Mouse (Mus musculus) spleen, postnatal 4 days (tissue): ENCODE results near the gene Frmd4b.
A peak's percentile ranks its signal among the peaks of the same experiment; 100 is the strongest.

ENCODE experiments used
- DNase-seq, 2 experiments: peaks; one replicate each; pipeline ENCODE4 v3.0.0; 2022; ENCODE audit warnings: low spot score in 2 of 2

Gene Frmd4b

GRCm38 (mm10) chr6:97292894-97293293 is 324.4 kb downstream of the Frmd4b start:
- DNase-seq, result no peak

DNA sequence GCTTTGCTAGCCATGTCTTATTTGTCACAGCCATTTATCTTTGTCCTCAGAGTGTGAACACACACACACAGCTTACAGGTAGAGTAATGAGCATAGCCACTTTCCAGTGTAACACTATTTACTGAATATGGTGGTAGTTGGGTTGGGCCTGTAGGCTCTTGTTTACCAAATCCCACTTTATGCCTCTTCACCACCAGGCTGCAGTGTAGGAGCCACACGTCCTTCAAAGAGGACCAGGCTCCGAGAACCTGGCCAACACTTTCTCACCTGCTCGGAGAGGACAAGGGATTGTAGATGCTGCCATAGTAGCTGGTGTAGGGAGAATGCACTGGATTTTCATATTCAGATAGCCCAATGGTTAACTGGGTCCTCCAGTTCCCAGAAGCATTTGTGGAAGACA is 325.2 kb downstream of the Frmd4b start:
- DNase-seq, result no peak

DNA sequence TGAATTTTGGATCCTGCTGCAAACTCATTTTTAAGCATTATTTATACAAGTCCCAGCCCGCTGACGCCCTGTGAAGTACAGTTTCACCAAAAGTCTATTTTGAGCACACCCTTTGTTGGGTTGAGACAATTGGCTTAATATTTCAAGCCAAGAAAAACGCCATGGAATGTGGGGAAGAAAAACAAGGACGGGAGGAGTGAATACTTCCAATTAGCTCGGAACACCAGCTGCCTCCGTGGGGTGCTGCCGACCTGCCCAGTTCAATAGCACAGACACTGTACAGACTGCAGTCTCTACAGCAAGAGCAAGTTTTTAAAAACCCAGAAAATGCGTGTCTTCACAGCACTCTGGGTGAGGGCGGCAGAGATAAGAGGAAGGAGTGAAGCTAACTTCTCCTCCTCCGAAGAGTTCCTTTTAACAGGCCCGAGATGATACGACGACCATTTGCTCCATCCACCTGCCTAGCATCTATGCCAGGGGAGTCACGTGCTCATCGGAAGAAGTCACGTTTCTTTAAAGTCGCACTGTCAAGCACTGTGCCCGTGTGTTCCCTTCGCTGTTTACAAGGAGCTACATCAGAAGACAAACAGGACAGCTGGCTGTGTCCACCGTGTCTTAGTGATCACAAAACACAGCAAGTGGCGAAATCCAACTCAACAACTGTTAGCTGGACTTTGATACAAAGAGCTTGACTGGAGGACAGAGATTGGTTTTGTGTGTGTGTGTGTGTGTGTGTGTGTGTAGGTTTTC is 326.0 kb downstream of the Frmd4b start:
- no peak for DNase-seq

GRCm38 (mm10) chr6:97290687-97291086 is 326.7 kb downstream of the Frmd4b start:
- DNase-seq, result no peak

DNA sequence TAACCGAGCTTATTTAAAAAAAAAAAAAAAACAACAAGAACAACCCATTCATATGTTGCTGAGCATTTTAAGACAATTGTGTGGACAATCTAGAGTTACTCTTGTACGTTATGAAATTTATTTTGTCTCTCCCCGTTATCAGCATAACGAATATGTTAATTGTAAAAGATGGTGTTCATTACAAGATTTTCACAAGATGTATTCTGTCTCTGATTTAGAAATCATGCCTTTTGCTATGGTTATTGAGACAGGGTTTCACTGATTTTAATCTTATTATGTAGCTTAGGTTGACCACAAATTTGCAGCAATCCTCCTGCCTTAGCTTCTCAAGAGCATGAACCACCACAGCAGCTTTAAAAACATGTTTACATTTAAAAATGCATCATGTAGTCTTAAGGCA is 327.5 kb downstream of the Frmd4b start:
- no peak for DNase-seq

DNA sequence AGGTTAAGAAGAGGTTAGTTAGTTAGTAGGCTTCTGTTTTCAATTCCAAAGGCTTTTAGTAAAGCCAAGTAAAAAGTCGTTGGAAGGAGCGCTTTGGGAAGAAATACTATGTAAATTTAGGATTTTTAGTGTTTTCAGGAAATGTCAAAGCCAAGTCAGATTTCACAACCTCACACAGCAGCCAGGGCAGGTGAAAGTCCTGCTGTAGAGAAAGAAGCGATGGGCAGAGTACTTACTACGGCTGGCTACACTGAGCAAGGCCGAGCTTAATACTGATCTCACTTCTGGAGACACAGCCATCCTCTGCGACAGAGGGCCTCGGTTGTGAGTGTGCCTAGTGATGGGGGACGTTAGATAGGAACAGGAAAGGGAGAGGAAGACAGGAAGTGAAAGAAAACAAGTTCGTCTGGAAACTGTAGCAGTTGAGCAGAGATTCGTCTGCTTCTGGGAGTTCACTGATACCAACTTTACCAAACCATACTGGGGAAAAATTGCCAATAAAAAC is 328.0 kb downstream of the Frmd4b start:
- DNase-seq, result no peak

DNA sequence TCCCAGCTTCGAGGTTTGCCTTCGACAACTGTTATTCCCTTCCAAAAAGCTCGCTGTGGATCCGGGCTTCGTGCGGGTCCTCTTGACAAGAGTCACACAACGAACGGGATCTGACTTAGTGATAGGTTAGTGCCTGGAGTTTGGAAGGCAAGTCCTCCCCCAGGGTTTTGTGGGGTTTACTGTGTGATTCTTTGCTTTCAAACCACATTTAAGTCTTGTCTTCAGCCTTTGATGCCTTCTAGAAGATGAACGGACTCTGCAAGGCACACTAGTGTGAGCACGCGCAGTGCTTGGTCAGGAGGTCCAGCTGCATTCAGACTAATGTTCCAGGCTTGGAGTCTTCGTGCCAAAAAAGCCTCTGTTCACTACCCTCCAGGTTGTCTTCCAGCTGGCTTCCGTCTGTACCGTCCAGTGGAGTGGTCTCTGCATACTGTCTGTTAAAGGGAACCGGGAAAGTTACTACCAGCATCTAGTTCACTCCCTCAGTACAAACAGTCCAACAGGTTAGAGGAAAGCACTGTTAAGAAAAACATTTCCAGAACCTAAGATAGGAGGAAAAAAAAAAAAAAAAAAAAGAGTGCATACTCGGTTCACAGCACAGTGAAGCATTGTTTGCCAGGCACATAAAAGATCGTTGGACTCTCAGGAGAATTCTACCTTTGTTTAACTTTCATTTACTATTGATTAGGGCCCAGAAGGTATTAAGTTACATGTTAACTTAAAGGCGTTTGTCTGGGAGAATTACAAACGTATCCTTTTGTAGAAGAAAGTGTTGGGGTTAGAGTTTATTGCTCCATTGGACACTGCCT is 329.1 kb downstream of the Frmd4b start:
- no peak for DNase-seq

- no peak for DNase-seq
Measured at GRCm38 (mm10) chr6:97286332-97286731, 331.0 kb downstream of the Frmd4b start.

- DNase-seq, result no peak
Measured at GRCm38 (mm10) chr6:97283676-97284075, 333.7 kb downstream of the Frmd4b start.

DNA sequence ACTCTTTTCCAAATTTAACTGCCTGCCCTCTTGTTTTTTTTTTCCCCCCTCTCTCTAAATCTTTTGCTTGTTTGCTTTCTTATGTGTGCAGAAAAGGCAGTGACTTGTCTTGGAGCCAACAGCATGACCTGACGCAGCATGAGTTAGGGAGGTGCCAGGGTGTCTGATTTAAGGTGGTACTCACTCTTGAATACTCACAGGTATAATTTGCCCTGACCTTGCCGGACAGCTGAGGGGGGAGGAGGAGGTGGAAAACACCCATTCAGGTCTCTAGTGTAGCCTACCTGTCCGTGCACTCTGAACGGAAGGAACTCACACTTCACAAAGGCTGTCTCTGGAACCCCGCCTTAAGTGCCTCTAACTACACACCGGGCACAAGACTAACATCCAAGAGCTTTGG is 338.5 kb downstream of the Frmd4b start:
- no peak for DNase-seq

DNA sequence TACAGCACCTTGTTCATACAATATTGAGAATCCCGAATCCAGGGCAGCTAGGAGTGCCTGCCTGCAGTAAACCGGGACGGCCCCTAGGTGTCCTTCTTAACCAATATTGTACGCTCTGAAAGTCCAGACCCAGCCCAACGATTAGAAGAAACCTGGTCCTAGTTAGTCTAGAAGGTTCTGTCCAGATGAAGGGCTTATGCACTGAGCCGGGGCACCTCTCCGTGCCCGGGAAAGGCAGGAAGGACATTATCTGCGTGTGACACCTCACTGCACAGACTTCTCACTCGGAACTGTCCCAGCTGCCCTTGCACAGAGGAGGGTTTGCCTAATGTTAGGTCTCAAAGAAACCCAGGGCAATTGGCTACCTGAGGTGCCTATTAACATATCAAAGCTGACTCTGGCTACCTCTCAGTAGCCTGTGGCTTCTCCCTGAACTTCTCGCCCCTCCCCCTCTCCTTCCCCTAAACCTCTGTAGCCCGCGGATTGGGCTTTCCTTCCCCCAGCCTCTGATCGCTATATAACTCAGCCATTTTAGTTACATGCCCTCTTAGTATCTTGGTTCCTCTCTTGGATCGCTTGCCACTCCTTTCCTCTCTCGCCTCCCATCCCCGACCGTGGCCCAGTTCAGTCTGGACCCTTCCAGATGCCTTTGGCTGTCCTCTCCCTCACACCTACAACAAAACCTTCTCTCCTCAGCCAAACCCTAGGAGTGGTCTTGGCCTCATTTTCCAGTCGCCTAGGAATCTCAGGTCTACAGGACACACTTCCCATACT is 339.1 kb downstream of the Frmd4b start:
- DNase-seq, result peak; percentile 47 to 74

GRCm38 (mm10) chr6:97276890-97277497 is 340.3 kb downstream of the Frmd4b start:
- no peak for DNase-seq

- no peak for DNase-seq
Measured at GRCm38 (mm10) chr6:97276366-97276765, 341.0 kb downstream of the Frmd4b start.

DNA sequence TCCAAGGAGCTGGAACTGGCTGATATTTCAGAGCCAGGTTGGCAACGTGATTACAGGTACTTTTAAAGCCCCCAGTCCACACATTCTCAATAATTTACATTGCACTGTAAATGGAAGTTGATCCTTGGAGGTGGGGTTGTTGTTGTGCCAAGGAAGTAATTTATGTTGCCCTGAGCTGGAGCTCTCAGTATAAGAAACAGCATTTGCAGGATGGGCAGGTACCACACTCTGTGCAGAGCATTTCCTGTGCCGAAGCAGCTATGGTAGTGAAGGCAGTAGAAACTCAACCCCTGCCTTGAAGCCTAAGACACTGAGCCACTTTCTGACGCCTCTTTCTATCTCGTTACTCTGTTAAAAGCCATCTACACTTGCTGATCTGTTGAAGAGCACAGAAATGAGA is 341.6 kb downstream of the Frmd4b start:
- no peak for DNase-seq

GRCm38 (mm10) chr6:97273777-97274176 is 343.6 kb downstream of the Frmd4b start:
- DNase-seq, result no peak

GRCm38 (mm10) chr6:97273058-97273710 is 344.2 kb downstream of the Frmd4b start:
- no peak for DNase-seq

DNA sequence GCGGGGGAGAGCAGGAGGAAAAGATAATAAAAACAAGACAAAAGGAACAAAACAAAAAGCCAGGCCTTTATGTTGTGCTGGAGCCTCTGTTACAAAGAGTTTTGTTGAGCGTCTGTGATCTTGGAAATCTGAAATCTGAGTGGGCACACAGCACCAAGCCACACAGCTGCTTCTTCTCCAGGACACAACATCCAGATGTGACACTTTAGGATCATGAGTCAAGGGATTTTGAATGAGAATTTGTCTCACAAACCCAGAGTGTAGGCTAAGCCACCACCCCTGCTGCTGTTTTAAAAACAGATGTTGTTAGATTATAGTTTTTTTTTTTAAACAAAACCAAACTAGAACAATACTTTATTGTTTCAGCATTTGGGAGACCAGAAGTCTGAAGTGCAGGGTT is 345.0 kb downstream of the Frmd4b start:
- no peak for DNase-seq

- no peak for DNase-seq
Measured at GRCm38 (mm10) chr6:97269596-97269995, 347.7 kb downstream of the Frmd4b start.

- no peak for DNase-seq
Measured at GRCm38 (mm10) chr6:97267132-97267531, 350.2 kb downstream of the Frmd4b start.

- DNase-seq, result no peak
Measured at GRCm38 (mm10) chr6:97266661-97267060, 350.7 kb downstream of the Frmd4b start.

- no peak for DNase-seq
Measured at GRCm38 (mm10) chr6:97265705-97266104, 351.6 kb downstream of the Frmd4b start.
